Mouse (Mus musculus) monocyte, adult 5-6 weeks (primary cell): Measurements from ENCODE around the gene Ppp1r2. TPM values are rescaled to one million over a fixed set of nuclear protein-coding genes. Genes with fewer than 3 reads are reported as not detected.

Experiments used
- total RNA-seq: library from RNA; stranded (forward); fragments of 200-1000, 200-491, 200-594 nt; gene quantifications from 3 replicates; pipeline ENCODE4 v1.2.3, GENCODE M21; 2017

The Ppp1r2 gene
- total RNA-seq, 1 experiment from 2014 or later: 91.3 TPM

Other genes with a start within 250 kb of the Ppp1r2 start
- gene Xxylt1, start 193.8 kb downstream of the Ppp1r2 start, total RNA-seq: 2.2 to 8.6 TPM (median 4.5 TPM) in 3 replicates
- 89.4 to 118 TPM (median 107 TPM) in 3 replicates for gene Acap2, start 74.0 kb downstream of the Ppp1r2 start, total RNA-seq
- gene Apod, start 39.5 kb upstream of the Ppp1r2 start, total RNA-seq: not detected in 3 replicates
- gene Bdh1, start 147.0 kb upstream of the Ppp1r2 start, total RNA-seq: 0.68 to 3.1 TPM (median 1.2 TPM) in 3 replicates